Mouse (Mus musculus): Measurements from ENCODE around the gene Psmd9. TPM values are rescaled to one million over a fixed set of nuclear protein-coding genes. Genes with fewer than 3 reads are reported as not detected.
"Not testable (repeated sequence)": the region's sequence is repeated elsewhere in the genome, so short reads cannot be mapped to it uniquely, and the experiment has no call there.

The Psmd9 gene
- polyA plus RNA-seq, 1 experiment, result 70.7 TPM

DNA sequence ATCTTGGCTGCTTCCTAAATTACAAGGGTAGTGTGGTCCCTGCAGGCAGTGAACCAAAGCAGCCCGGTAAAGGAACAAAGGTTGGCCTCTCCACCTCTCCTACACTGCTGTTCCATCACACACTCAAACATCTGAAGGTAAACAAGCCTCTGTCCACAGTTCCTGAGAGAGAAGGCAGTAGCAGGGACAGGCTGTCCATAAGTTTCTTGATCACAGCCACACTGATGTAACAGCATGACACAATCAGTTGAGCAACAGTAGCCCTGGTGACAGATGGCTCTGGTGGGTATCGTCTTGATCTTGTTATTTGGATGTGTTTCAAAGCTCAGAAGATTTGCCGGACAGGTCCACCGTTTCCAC is 53.8 kb downstream of the Psmd9 start:
- H3K27ac ChIP-seq (ENCODE audit: control insufficient read depth, insufficient read depth, low read depth, low read length, poor library complexity), result peak overlapping the region; percentile 61; the same call in 1 of the 2 replicates
- no peak overlapping the region for H3K4me3 ChIP-seq (replicated peaks; ENCODE audit: control insufficient read depth, low read depth, low read length)
- 15% methylated on average over 4 of the region's 4 CpGs for WGBS
- H3K4me1 ChIP-seq (ENCODE audit: control insufficient read depth, insufficient read depth, low read length), result peaks cover 2% of the 10 kb centered on the region; the same call in 1 of the 2 replicates
- TF ChIP-seq CTCF (IDR thresholded peaks at IDR 0.05; ENCODE audit: control insufficient read depth, insufficient read depth, low read length), result no peak
- no peak for TF ChIP-seq POLR2A (IDR thresholded peaks at IDR 0.05; ENCODE audit: borderline replicate concordance, control insufficient read depth, low read depth, low read length)

DNA sequence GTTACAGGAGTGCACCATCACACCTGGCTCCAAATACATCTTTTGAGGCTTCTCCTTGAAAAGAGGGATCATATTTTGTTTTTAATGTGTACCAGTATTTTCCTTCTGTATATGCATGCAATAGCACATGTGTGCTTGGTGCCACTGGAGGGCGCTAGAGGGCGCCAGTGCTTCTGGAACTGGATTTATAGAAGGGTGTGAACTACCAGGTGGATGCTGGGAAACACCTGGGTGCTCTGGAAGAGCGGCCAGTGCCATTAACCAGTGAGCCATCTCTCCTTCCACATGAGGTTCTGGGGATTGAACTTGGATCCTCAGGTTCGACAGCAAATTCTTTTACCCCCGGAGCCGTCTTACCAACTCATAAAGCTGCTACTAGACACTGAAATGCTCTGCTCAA is 54.6 kb downstream of the Psmd9 start:
- H3K4me3 ChIP-seq (replicated peaks; ENCODE audit: control insufficient read depth, low read depth, low read length); H3K27ac ChIP-seq (ENCODE audit: control insufficient read depth, insufficient read depth, low read depth, low read length, poor library complexity); H3K4me1 ChIP-seq (ENCODE audit: control insufficient read depth, insufficient read depth, low read length): not testable (repeated sequence)
- 54% methylated on average over 6 of the region's 6 CpGs for WGBS

DNA sequence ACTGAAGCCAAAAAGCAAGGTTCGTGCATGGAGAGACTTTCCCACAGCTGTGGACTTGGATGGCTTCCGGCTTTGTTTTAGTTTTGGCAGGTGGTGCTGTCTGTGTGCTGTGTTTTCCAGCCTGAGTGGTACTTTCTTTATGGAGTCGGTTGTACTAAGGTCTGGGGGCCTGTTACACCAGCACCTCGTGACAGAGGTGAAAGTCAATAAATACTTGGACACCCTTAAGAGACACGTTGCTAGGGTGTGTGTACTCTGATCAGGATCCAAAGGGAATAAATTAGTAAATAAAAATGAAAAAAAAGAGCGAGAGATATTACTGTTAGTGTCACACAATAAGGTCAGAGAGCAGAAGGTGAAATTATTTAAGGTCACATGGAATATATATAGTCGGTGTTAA is 57.6 kb downstream of the Psmd9 start:
- H3K27ac ChIP-seq (ENCODE audit: control insufficient read depth, insufficient read depth, low read depth, low read length, poor library complexity), result no peak overlapping the region

DNA sequence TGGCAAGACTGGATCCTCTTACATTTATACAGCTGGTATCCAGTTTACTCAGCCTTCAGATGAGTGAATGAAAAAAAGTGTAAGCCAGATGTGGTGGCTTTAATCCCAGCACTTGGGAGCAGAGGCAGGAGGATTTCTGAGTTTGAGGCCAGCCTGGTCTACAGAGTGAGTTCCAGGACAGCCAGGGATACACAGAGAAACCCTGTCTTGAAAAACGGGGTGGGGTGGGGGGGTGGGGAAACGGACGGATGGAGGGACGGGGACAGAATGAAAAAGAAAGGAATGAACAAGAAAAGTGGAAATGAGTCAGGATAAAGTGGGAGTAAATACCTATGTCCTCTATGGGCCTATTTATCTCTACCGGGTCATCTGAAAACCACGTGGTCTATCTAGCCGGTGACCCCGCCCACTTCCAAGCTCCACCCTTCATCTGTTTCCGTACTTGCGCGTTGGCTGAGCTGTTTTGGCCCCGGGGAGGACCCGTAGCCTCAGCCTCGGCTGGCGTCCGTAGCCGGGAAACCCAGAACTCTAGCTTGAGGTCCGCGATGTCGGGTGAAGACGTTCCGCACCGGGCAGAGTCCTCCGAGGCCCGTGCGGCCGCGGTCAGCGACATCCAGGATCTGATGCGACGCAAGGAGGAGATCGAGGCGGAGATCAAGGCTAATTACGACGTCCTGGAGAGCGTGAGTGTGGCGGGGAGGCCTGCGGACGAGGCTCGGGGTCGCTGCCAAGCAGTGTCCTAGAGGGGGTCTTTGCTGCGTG is 58.7 kb downstream of the Psmd9 start:
- 1% methylated on average over 42 of the region's 42 CpGs for WGBS
- TF ChIP-seq POLR2A (IDR thresholded peaks at IDR 0.05; ENCODE audit: borderline replicate concordance, control insufficient read depth, low read depth, low read length) (peak; percentile 64; the same call in 1 of the 2 replicates), CTCF (IDR thresholded peaks at IDR 0.05; ENCODE audit: control insufficient read depth, insufficient read depth, low read length) (no peak)
- Histone ChIP-seq H3K4me1 (ENCODE audit: control insufficient read depth, insufficient read depth, low read length) (peaks cover 6% of the 10 kb centered on the region), H3K4me3 (replicated peaks; ENCODE audit: control insufficient read depth, low read depth, low read length) (peak overlapping the region; percentile 99), H3K27ac (ENCODE audit: control insufficient read depth, insufficient read depth, low read depth, low read length, poor library complexity) (peak overlapping the region; percentile 71)

More for the DNA sequence above, 57.6 kb downstream of the Psmd9 start:
- TF ChIP-seq POLR2A (IDR thresholded peaks at IDR 0.05; ENCODE audit: borderline replicate concordance, control insufficient read depth, low read depth, low read length) (no peak), CTCF (IDR thresholded peaks at IDR 0.05; ENCODE audit: control insufficient read depth, insufficient read depth, low read length) (no peak)
- Histone ChIP-seq H3K4me3 (replicated peaks; ENCODE audit: control insufficient read depth, low read depth, low read length) (no peak overlapping the region), H3K4me1 (ENCODE audit: control insufficient read depth, insufficient read depth, low read length) (peaks cover 7% of the 10 kb centered on the region)
- 92% methylated on average over 7 of the region's 7 CpGs for WGBS

DNA sequence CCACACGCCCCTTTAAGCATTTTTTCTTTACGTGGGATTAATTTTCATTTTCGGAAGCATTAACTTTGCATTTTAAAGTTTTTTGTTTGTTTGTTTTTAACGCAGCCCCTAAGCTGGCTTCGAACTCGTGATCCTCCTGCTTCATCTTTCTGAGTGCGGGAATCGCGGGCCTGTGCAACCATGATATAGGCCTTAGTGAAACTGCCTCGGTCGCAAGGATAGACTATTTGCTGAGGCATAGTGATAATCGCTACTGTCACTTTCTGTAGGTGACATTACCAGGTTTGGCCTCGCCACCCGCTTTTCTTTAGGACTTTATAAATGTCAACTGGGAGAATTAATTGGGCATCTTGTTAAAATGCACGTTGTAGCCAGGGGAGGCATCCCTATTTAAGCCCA is 59.3 kb downstream of the Psmd9 start:
- 5% methylated on average over 15 of the region's 15 CpGs for WGBS
- peak overlapping the region; percentile 71; the same call in 1 of the 2 replicates for H3K27ac ChIP-seq (ENCODE audit: control insufficient read depth, insufficient read depth, low read depth, low read length, poor library complexity)
- no peak for TF ChIP-seq CTCF (IDR thresholded peaks at IDR 0.05; ENCODE audit: control insufficient read depth, insufficient read depth, low read length)
- no peak for TF ChIP-seq POLR2A (IDR thresholded peaks at IDR 0.05; ENCODE audit: borderline replicate concordance, control insufficient read depth, low read depth, low read length)
- peaks cover 5% of the 10 kb centered on the region for H3K4me1 ChIP-seq (ENCODE audit: control insufficient read depth, insufficient read depth, low read length)
- H3K4me3 ChIP-seq (replicated peaks; ENCODE audit: control insufficient read depth, low read depth, low read length), result peak overlapping the region; percentile 99

DNA sequence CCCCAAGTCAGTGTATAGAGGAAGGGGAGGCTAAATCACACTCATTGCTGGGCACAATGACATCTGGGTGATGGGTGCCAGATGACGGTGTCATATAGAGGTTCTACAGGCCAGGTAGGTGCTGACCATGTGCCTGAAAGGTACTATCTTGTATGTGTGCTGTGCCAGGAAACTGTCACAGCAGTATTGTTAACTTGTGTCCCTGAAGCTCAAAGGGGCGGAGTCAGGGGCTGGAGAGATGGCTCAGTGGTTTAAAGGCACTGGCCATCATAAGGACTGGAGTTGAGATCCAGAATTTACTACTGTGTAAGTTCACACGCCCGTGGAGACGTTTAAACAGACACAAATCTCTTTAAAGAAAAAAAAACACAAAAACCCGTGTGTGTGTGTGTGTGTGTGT is 60.1 kb downstream of the Psmd9 start:
- no peak overlapping the region; the same call in 1 of the 2 replicates for H3K27ac ChIP-seq (ENCODE audit: control insufficient read depth, insufficient read depth, low read depth, low read length, poor library complexity)
- no peak for TF ChIP-seq CTCF (IDR thresholded peaks at IDR 0.05; ENCODE audit: control insufficient read depth, insufficient read depth, low read length)
- TF ChIP-seq POLR2A (IDR thresholded peaks at IDR 0.05; ENCODE audit: borderline replicate concordance, control insufficient read depth, low read depth, low read length), result no peak
- WGBS, result 85% methylated on average over 6 of the region's 6 CpGs
- H3K4me3 ChIP-seq (replicated peaks; ENCODE audit: control insufficient read depth, low read depth, low read length), result peak overlapping the region; percentile 18
- H3K4me1 ChIP-seq (ENCODE audit: control insufficient read depth, insufficient read depth, low read length), result peaks cover 5% of the 10 kb centered on the region

DNA sequence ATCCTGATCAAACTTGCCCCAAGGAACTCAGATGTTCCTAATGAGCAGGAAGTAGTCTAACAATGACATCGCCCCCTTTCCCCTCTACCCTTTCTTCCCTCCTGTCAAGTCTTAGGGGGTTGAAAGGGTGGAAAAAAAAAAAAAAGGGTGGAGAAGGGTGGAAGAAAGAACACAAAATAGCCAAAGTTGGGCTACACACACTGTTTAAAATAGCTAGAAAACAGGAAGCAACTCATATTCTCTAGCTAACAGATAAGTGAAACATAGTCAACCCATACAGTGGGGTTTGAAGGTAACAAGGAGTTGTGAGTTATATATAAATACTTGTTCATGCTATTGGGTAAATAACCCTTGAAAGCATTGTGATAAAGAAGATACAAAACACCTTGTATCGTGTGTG is 63.0 kb downstream of the Psmd9 start:
- TF ChIP-seq POLR2A (IDR thresholded peaks at IDR 0.05; ENCODE audit: borderline replicate concordance, control insufficient read depth, low read depth, low read length), result no peak
- TF ChIP-seq CTCF (IDR thresholded peaks at IDR 0.05; ENCODE audit: control insufficient read depth, insufficient read depth, low read length), result no peak
- peaks cover 5% of the 10 kb centered on the region for H3K4me1 ChIP-seq (ENCODE audit: control insufficient read depth, insufficient read depth, low read length)
- WGBS, result 78% methylated on average over 2 of the region's 2 CpGs
- no peak overlapping the region for H3K4me3 ChIP-seq (replicated peaks; ENCODE audit: control insufficient read depth, low read depth, low read length)
- no peak overlapping the region for H3K27ac ChIP-seq (ENCODE audit: control insufficient read depth, insufficient read depth, low read depth, low read length, poor library complexity)

DNA sequence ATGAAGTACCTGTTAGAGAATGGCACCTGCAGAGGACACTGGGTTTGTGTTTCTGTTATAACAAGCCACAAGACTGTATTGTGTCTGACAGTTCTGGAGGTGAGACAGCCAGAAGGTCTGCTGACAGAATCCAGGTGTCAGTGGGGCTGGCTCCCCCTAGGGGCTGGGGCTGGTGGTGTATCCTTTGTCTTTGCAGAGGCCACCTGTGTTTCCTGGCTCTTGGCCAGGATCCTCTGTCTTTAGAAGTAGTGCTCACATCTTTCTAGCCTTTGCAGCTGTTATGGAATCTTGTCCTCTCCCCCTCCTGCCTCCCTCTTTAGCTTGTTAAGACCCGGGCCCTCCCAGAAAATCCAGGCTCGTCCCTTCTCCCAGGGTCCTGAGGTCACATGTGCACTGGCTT is 66.5 kb downstream of the Psmd9 start:
- TF ChIP-seq POLR2A (IDR thresholded peaks at IDR 0.05; ENCODE audit: borderline replicate concordance, control insufficient read depth, low read depth, low read length), result no peak
- TF ChIP-seq CTCF (IDR thresholded peaks at IDR 0.05; ENCODE audit: control insufficient read depth, insufficient read depth, low read length), result peak; percentile 82

DNA sequence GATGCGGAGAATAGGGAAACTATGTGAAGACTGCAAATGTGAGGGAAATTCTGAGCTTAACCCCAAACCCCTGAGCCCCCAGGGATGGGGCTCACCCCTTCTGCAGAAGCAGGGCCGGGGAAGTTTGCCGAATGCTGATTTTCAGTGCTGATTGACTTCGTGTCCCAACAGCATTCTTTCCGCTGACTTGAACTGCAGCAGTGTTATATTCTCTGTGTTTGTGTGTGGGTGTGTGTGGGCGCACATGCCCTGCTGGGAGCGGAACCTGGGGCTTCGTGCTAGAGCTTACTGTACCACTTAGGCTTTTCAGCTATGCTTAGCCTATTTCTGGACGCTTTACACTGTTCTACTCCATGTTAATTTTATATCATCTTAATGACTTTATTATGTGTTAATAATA is 67.2 kb downstream of the Psmd9 start:
- TF ChIP-seq POLR2A (IDR thresholded peaks at IDR 0.05; ENCODE audit: borderline replicate concordance, control insufficient read depth, low read depth, low read length) (no peak), CTCF (IDR thresholded peaks at IDR 0.05; ENCODE audit: control insufficient read depth, insufficient read depth, low read length) (no peak)
- Histone ChIP-seq H3K4me1 (ENCODE audit: control insufficient read depth, insufficient read depth, low read length) (no peaks in the 10 kb centered on the region), H3K27ac (ENCODE audit: control insufficient read depth, insufficient read depth, low read depth, low read length, poor library complexity) (no peak overlapping the region), H3K4me3 (replicated peaks; ENCODE audit: control insufficient read depth, low read depth, low read length) (no peak overlapping the region)
- 92% methylated on average over 9 of the region's 9 CpGs for WGBS

More for the DNA sequence above, 66.5 kb downstream of the Psmd9 start:
- Histone ChIP-seq H3K4me1 (ENCODE audit: control insufficient read depth, insufficient read depth, low read length) (peaks cover 2% of the 10 kb centered on the region; the same call in 1 of the 2 replicates), H3K4me3 (replicated peaks; ENCODE audit: control insufficient read depth, low read depth, low read length) (no peak overlapping the region), H3K27ac (ENCODE audit: control insufficient read depth, insufficient read depth, low read depth, low read length, poor library complexity) (no peak overlapping the region)
- WGBS, result 73% methylated on average over 2 of the region's 2 CpGs
